Mouse (Mus musculus) midbrain, embryonic 10.5 days (tissue): ENCODE results near the gene Timm50. TPM values are rescaled to one million over a fixed set of nuclear protein-coding genes. Genes with fewer than 3 reads are reported as not detected.

Experiments
- DNase-seq: peaks from one replicate; pipeline ENCODE4 v3.0.0-alpha.2; 2017; ENCODE audit warnings: low spot score
- H3K27ac ChIP-seq: fragments of 300-500 bp; sonication (generic); replicated peaks from 2 replicates; pipeline ENCODE4 v1.5.1; 2016; ENCODE audit warnings: mild to moderate bottlenecking
- H3K27me3 ChIP-seq: fragments of 300-500 bp; sonication (generic); 2 replicates; pipeline ENCODE4 v1.6.1; 2016; ENCODE audit warnings: low read depth, mild to moderate bottlenecking; ENCODE audit not compliant: poor library complexity, severe bottlenecking
- H3K36me3 ChIP-seq: fragments of 300-500 bp; sonication (generic); 2 replicates; pipeline ENCODE4 v1.6.1; 2016; ENCODE audit warnings: mild to moderate bottlenecking, moderate library complexity
- H3K4me1 ChIP-seq: fragments of 300-500 bp; sonication (generic); 2 replicates; pipeline ENCODE4 v1.6.1; 2016
- H3K4me3 ChIP-seq: fragments of 300-500 bp; sonication (generic); 2 replicates; pipeline ENCODE4 v1.5.1; 2016; ENCODE audit warnings: mild to moderate bottlenecking, moderate library complexity
- H3K9me3 ChIP-seq: fragments of 300-500 bp; sonication (generic); replicated peaks from 2 replicates; pipeline ENCODE4 v1.6.1; 2016; ENCODE audit warnings: mild to moderate bottlenecking
- WGBS: fragments of 180-500 bp; shearing (Covaris S2); methylation state at CpG from one replicate; pipeline ENCODE4 v1.1.7; 2016; 5-methylcytosine and 5-hydroxymethylcytosine counted together
- polyA plus RNA-seq: library from polyadenylated mRNA; unstranded; fragments of >200 nt; fragmentation: Nextera tagmentation; extraction: Ambion mirVana; gene quantifications from 2 replicates; pipeline ENCODE4 v1.2.1, GENCODE M21; 2016

Timm50 gene
- polyA plus RNA-seq, 1 experiment from 2014 or later: 249 TPM

DNA sequence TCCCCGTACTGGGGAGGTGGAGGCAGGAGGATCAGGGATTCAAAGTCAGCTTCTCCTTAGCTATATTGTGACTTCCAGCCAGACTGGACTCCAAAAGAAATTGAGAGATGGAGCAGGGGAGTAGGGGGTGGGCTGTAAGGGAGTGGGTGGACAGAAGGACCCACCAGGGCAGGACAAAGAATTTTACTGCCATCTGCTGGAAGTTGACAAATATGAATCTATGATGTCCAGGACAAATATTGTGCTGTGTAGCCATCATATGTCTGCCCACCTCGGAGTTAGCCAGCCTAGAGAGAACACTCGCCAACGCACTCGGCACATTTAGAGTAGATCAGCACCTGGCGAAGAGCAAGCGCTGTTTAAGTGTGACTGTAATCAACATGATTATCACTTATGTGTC, 36.7 kb upstream of the Timm50 start:
- 83% methylated on average over 7 of the region's 7 CpGs for WGBS
- peaks cover 21% of the 10 kb centered on the region for H3K36me3 ChIP-seq
- H3K27me3 ChIP-seq: no peaks in the 10 kb centered on the region
- peaks cover 24% of the 10 kb centered on the region for H3K4me1 ChIP-seq
- no peaks in the 10 kb centered on the region for H3K9me3 ChIP-seq
- no peak overlapping the region for H3K4me3 ChIP-seq
- peak; percentile 11 for DNase-seq
- H3K27ac ChIP-seq: no peak overlapping the region

DNA sequence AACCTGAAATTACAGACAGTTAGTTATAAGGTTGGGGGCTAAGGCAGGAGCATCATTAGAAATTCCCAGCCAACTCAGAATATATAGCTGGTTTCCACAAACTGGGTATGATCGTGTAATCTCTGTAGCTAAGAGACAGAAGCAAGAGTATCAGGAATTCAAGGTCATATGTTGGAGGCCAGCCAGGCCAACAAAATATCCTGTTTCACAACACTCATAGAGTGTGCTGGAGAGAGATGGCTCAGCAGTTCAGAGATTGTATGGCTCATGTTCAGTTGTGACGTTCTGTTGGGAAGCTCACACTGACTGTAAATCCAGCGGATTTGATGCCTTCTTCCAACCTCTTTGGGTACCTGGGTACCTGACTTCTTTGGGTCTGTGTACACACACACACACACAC, 35.9 kb upstream of the Timm50 start:
- no peaks in the 10 kb centered on the region for H3K9me3 ChIP-seq
- peaks cover 13% of the 10 kb centered on the region for H3K36me3 ChIP-seq
- H3K4me1 ChIP-seq: peaks cover 24% of the 10 kb centered on the region
- no peak overlapping the region for H3K4me3 ChIP-seq
- no peak overlapping the region for H3K27ac ChIP-seq
- WGBS: 81% methylated on average over 3 of the region's 3 CpGs
- no peaks in the 10 kb centered on the region for H3K27me3 ChIP-seq
- DNase-seq: no peak

DNA sequence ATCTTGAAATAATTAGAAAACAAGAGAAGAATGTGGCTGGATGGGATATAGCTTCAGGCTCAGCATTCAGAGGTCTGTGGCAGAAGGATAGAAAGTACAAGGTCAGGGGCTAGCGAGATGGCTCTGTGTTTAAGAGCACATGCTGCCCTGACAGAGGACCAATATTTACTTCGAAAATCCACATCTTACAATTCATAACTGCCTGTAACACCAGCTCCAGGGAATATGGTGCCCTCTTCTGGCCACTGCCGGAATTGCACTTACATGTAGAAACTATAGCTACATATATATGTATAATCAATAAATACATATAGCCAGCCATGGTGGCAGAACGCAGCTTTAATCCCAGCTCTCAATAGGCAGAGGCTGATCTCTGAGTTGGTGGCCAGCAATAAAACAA, 32.8 kb upstream of the Timm50 start:
- Histone ChIP-seq H3K36me3 (no peaks in the 10 kb centered on the region), H3K4me3 (no peak overlapping the region), H3K27me3 (no peaks in the 10 kb centered on the region), H3K27ac (no peak overlapping the region), H3K4me1 (peaks cover 25% of the 10 kb centered on the region), H3K9me3 (no peaks in the 10 kb centered on the region)
- WGBS: 16% methylated on average over 4 of the region's 4 CpGs
- peak; percentile 79 for DNase-seq

DNA sequence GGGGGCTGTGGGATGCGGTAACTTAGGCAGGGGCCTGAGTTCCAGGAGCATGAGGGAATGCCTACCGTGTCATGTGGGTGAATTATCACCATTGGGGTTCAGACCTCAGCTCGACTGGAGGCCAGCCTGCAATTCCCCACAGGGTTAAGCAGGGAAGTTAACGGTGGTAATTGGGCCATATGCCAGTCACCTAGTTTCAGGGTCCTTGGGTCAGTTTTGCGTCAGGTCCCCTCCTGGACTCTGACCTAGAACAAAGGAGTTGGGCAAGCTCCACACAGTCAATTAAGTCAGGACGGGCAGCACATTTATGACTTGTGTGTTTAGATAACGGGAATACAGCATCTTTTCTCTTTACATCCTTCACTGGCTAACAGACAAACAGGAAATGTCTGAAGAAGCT, 29.5 kb upstream of the Timm50 start:
- no peaks in the 10 kb centered on the region; the same call in 1 of the 2 replicates for H3K36me3 ChIP-seq
- no peak overlapping the region for H3K4me3 ChIP-seq
- H3K27ac ChIP-seq: no peak overlapping the region
- 61% methylated on average over 7 of the region's 7 CpGs for WGBS
- no peaks in the 10 kb centered on the region for H3K27me3 ChIP-seq
- DNase-seq: no peak
- no peaks in the 10 kb centered on the region for H3K9me3 ChIP-seq
- H3K4me1 ChIP-seq: peaks cover 34% of the 10 kb centered on the region

DNA sequence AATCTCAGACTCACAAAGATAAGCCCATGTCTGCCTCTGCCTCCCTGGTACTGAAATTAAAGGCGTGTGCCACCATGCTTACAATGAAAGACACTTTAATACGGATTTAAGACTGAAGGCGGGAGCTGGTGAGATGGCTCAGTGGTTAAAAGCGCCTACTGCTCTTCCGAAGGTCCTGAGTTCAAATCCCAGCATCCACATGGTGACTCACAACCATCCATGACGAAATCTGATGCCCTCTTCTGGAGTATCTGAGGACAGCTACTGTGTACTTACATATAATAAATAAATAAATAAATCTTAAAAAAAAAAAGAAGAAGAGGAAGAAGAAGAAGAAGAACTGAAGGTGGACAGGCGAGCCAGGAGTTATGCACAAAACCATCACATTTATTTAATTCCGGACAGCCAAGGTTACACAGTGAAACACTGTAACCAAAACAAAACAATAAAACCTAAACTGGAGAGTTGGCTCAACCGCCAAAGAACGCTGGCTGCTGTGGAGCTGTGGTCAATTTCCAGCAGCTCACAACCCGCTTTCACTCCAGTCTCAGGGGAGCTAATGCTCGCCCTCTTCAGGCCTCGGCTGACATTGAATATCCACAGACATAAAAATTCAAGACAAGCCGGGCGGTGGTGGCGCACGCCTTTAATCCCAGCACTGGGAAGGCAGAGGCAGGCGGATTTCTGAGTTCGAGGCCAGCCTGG, 27.5 kb upstream of the Timm50 start:
- Histone ChIP-seq H3K36me3 (peaks cover 19% of the 10 kb centered on the region), H3K4me1 (peaks cover 37% of the 10 kb centered on the region), H3K4me3 (peak overlapping the region; percentile 89), H3K9me3 (no peaks in the 10 kb centered on the region), H3K27me3 (no peaks in the 10 kb centered on the region), H3K27ac (peak overlapping the region; percentile 94)
- WGBS: 79% methylated on average over 19 of the region's 19 CpGs
- DNase-seq: peak; percentile 36

DNA sequence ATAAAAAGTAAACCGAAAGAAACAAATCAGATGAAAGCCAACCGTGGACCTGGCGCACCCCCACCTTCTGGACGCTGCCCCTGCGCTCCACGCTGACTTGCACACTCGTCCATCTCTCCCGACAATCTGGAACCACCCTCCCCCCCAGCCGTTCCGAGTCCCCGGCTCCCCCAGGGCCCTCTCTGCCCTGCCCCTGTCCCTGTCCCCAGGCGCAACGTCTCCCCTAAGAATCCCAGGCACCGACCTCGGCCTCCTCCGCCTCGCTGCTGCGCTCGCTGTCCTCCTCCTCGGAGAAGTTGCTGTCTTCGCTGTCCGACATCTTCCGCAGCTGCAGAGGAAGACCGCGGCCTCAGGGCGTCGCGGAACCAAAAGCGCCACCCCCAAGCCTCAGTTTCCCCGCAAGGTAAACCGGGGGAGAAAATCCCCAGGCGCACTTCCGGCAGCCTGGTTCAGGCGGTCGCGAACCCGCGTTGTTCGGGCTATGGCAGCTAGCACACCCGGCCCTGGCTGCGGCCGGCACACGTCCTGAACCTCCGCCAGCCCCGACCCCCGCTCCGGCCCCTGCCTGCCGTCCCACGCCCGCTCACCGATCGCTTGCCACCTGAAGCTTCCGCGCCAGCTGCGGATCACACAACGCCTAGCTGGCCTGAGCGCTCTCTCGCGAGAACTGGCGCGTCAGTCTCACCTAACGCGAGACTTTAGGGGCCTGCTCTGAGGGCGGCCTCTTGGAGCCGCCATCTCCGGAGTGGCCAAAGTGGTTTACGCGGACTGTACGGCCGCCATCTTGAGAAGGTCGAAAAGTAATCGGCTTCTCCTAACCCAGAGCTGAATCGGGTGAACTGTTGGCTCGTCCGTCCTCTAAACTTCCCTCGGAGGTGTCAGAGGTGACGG, 26.5 kb upstream of the Timm50 start, which contains the start of gene Supt5:
TSS of gene Supt5 (minus strand) at position 639 of the 891 bp plus-strand sequence.
- no peaks in the 10 kb centered on the region for H3K27me3 ChIP-seq
- WGBS: under 1% methylated on average over 77 of the region's 77 CpGs
- H3K27ac ChIP-seq: peak within 1 kb of the TSS; percentile 94
- peaks cover 37% of the 10 kb centered on the region for H3K4me1 ChIP-seq
- H3K36me3 ChIP-seq: peaks cover 25% of the 10 kb centered on the region
- DNase-seq: peak; percentile 97
- H3K4me3 ChIP-seq: peak within 1 kb of the TSS; percentile 89
- no peaks in the 10 kb centered on the region for H3K9me3 ChIP-seq

DNA sequence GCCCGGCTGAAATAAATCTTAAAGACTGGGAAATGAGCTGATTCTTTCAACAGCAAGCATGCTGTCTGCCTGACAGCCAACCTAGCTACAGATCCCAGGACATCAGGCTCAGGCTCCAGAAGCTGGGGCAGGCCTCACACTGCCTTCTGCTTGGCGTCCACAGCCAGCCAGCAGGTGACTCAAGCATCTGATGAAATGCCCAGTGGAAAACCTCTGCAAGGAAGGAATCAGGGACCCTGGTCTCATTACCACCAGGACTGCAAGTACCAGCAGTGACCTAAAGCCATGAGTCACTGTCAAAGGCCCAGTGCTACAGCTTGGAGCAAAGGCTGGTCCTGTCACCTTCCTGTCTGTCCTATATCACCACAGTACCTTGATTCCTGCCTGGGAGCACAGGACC, 23.6 kb upstream of the Timm50 start:
- Histone ChIP-seq H3K4me1 (peaks cover 17% of the 10 kb centered on the region), H3K9me3 (no peaks in the 10 kb centered on the region), H3K4me3 (no peak overlapping the region), H3K36me3 (peaks cover 54% of the 10 kb centered on the region), H3K27ac (no peak overlapping the region), H3K27me3 (no peaks in the 10 kb centered on the region)
- DNase-seq: no peak
- 87% methylated on average over 2 of the region's 2 CpGs for WGBS

DNA sequence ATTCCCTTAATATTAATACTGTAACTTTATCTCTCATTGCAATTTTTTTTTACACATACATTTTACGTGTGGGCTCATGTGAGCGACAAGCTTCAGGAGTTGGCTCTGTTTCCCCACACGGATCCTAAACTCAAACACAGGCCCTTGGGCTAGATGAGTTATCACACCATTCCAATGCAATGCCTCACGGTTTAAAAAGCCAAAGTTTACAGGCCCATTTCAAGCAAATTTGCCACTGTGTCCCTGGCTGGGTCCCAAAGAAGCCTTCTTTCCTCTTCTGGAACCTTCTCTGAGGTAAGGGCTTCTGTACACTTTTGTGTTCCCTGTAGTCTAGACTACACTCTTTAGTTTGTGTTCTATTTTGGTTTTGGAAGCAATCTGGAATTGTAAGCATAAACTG, 22.7 kb upstream of the Timm50 start:
- no peak overlapping the region for H3K27ac ChIP-seq
- peaks cover 17% of the 10 kb centered on the region for H3K4me1 ChIP-seq
- 94% methylated on average over 4 of the region's 4 CpGs for WGBS
- H3K36me3 ChIP-seq: peaks cover 63% of the 10 kb centered on the region
- no peak overlapping the region for H3K4me3 ChIP-seq
- H3K27me3 ChIP-seq: no peaks in the 10 kb centered on the region
- no peak for DNase-seq
- H3K9me3 ChIP-seq: no peaks in the 10 kb centered on the region

DNA sequence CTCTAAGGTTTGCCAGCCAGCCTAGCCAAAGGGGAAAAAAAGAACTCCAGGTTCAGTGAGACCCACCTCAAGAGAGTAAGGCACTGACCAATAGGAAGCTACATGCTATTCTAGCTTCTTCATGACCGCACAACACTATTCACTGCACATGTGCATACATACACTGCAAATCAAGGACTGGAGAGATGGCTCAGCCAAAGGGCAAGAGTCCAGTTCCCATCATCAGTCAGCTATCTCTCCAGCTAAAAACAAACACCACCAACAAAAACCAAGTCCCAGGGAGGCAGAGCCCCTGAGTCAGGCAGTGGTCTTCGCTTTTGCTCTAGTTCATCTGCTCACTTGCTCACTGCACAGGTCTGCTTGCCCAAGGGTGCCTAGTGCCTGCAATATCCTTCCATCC, 16.4 kb upstream of the Timm50 start:
- Histone ChIP-seq H3K36me3 (peaks cover 99% of the 10 kb centered on the region), H3K9me3 (no peaks in the 10 kb centered on the region), H3K27me3 (no peaks in the 10 kb centered on the region), H3K4me1 (no peaks in the 10 kb centered on the region), H3K27ac (no peak overlapping the region), H3K4me3 (no peak overlapping the region)
- DNase-seq: no peak
- WGBS: 98% methylated on average over 2 of the region's 2 CpGs

DNA sequence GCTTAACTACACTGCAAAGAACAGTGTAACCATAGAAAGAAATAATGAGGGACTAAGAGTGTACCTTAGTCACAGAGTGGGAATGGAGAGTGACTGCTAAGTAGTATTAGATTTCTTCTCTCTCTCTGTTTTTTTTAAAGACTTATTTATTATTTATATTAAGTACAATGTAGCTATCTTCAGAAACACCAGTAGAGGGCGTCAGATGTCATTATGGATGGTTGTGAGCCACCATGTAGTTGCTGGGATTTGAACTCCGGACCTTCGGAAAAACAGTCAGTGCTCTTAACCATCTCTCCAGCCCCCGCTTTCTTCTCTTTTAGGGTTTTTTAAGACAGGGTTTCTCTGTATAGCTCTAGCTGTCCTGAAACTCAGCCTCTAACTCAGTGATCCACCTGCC, 14.6 kb upstream of the Timm50 start:
- H3K27me3 ChIP-seq: no peaks in the 10 kb centered on the region
- 81% methylated on average over 4 of the region's 4 CpGs for WGBS
- H3K27ac ChIP-seq: no peak overlapping the region
- H3K4me3 ChIP-seq: no peak overlapping the region
- H3K4me1 ChIP-seq: no peaks in the 10 kb centered on the region
- H3K36me3 ChIP-seq: peaks cover 100% of the 10 kb centered on the region
- H3K9me3 ChIP-seq: no peaks in the 10 kb centered on the region
- DNase-seq: no peak

DNA sequence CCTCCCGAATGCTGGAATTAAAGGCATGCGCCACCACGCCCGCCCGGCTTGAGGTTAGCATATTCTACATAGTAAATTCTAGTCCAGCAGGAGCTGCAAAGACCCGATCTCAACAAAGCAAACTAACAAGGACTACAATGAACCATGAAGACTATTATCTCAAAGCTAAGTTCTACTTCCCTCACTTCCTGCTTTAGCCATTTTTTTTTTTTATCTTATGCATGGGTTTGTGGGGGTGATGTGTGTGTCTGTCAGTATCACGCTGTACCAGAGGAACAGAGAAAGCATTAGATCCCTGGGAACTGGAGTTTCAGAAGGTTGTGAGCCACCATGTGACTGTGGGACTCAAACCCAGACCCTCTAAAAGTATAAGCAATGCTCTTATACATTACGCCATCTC, 13.4 kb upstream of the Timm50 start:
- Histone ChIP-seq H3K36me3 (peaks cover 100% of the 10 kb centered on the region), H3K4me3 (no peak overlapping the region), H3K27ac (no peak overlapping the region), H3K4me1 (no peaks in the 10 kb centered on the region), H3K27me3 (no peaks in the 10 kb centered on the region), H3K9me3 (no peaks in the 10 kb centered on the region)
- DNase-seq: no peak
- WGBS: 98% methylated on average over 8 of the region's 8 CpGs

DNA sequence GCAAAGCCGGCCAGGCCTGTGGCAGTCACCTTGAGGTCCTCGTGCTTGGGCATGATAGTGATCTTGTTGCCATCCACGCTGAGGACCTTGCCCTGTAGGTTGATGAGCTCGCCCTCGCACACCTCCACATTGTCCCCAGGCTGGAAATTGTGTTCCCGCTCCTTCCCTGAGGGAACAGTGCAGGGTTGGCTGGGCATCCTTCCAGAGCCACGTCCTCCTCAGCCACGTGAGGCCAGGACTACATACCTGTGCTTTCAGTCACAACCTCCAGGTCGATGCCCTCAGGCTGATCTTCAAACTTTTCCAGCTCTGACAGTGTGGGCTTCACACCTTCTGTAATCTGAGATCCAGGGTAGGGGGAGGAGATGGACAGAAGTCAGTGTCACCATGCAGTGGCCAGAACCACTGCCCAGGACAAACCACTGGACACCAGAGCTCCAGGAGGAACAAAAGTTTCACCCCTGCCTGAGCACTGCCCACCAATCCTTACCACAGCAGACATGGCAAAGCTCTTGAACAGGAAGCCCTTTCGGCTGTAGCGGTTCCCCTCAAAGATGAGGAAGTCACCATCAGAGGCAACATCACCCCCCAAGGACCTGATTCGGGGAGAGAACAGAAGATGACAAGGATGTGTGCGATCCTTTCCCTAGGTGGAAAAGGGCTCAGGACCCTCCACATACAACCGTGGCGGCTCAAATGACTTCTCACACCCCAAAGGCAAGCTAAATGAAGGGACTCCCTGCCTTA, 10.3 kb upstream of the Timm50 start:
- Histone ChIP-seq H3K27me3 (no peaks in the 10 kb centered on the region), H3K4me1 (no peaks in the 10 kb centered on the region), H3K27ac (no peak overlapping the region), H3K36me3 (peaks cover 100% of the 10 kb centered on the region), H3K9me3 (no peaks in the 10 kb centered on the region), H3K4me3 (no peak overlapping the region)
- WGBS: 94% methylated on average over 15 of the region's 15 CpGs
- DNase-seq: no peak
